Mouse (Mus musculus) testis, postnatal 10 days (tissue): ENCODE results near the gene Ap1s1.

Experiments used
- DNase-seq: peaks from one replicate; pipeline ENCODE4 v3.0.0; 2021; ENCODE audit warnings: low spot score

The Ap1s1 gene

GRCm38 (mm10) chr5:137065454-137065853, 19.5 kb upstream of the Ap1s1 start:
- no peak for DNase-seq

GRCm38 (mm10) chr5:137062601-137063000, 16.7 kb upstream of the Ap1s1 start:
- DNase-seq: no peak

- peak; percentile 75 for DNase-seq
Measured at GRCm38 (mm10) chr5:137061809-137062481, 16.0 kb upstream of the Ap1s1 start.

- no peak for DNase-seq
Measured at GRCm38 (mm10) chr5:137054873-137055272, 8.9 kb upstream of the Ap1s1 start.

GRCm38 (mm10) chr5:137054299-137054698, 8.4 kb upstream of the Ap1s1 start:
- DNase-seq: no peak

GRCm38 (mm10) chr5:137051914-137052505, 6.1 kb upstream of the Ap1s1 start:
- DNase-seq: no peak

GRCm38 (mm10) chr5:137051125-137051524, 5.2 kb upstream of the Ap1s1 start:
- no peak for DNase-seq

GRCm38 (mm10) chr5:137046991-137047390, 1.1 kb upstream of the Ap1s1 start:
- DNase-seq: no peak

GRCm38 (mm10) chr5:137046324-137046718, 386 bp upstream of the Ap1s1 start:
- no peak for DNase-seq

GRCm38 (mm10) chr5:137043997-137044396, 1.9 kb downstream of the Ap1s1 start:
- DNase-seq: no peak

- no peak for DNase-seq
Measured at GRCm38 (mm10) chr5:137041442-137041841, 4.5 kb downstream of the Ap1s1 start.

- no peak for DNase-seq
Measured at GRCm38 (mm10) chr5:137039453-137039852, 6.5 kb downstream of the Ap1s1 start.

GRCm38 (mm10) chr5:137036211-137036610, 9.7 kb downstream of the Ap1s1 start:
- DNase-seq: no peak

- peak; percentile 94 for DNase-seq
Measured at GRCm38 (mm10) chr5:137032641-137033074, 13.3 kb downstream of the Ap1s1 start.

GRCm38 (mm10) chr5:137032033-137032421, 13.9 kb downstream of the Ap1s1 start:
- no peak for DNase-seq

GRCm38 (mm10) chr5:137031076-137032032, 14.6 kb downstream of the Ap1s1 start:
- DNase-seq: peak; percentile 75

GRCm38 (mm10) chr5:137030416-137030810, 15.5 kb downstream of the Ap1s1 start:
- no peak for DNase-seq

GRCm38 (mm10) chr5:137029643-137030415, 16.1 kb downstream of the Ap1s1 start:
- peak; percentile 99 for DNase-seq

- no peak for DNase-seq
Measured at GRCm38 (mm10) chr5:137029273-137029585, 16.7 kb downstream of the Ap1s1 start.

GRCm38 (mm10) chr5:137028561-137029272, 17.2 kb downstream of the Ap1s1 start:
- no peak for DNase-seq

- DNase-seq: no peak
Measured at GRCm38 (mm10) chr5:137026092-137026491, 19.8 kb downstream of the Ap1s1 start, which contains the start of gene Vgf. Gene Vgf, plus strand, starts transcription at chr5:137026392.
